Mouse (Mus musculus) lung, postnatal 0 days (tissue): ENCODE measurements around the gene Fam136a.

Experiments
- CTCF ChIP-seq: IDR thresholded peaks from 2 replicates; pipeline ENCODE4 v1.5.1; 2016; ENCODE audit warnings: antibody characterized with exemption, mild to moderate bottlenecking
- EP300 ChIP-seq: IDR thresholded peaks from 2 replicates; pipeline ENCODE4 v1.6.1; 2016; ENCODE audit warnings: antibody characterized with exemption, mild to moderate bottlenecking, control low read depth

GRCm38 (mm10) chr6:86322991-86323390 is 42.5 kb upstream of the Fam136a start:
- TF ChIP-seq CTCF (no peak), EP300 (no peak)
